Mouse (Mus musculus) brain, embryonic 14.5 days (tissue): ENCODE data around the gene Sox5. TPM values are rescaled to one million over a fixed set of nuclear protein-coding genes. Genes with fewer than 3 reads are reported as not detected.
A peak's percentile ranks its signal among the peaks of the same experiment; 100 is the strongest.

Experiments used
- DNase-seq: peaks from one replicate; pipeline ENCODE4 v3.0.0-alpha.2; 2011; ENCODE audit warnings: low read depth
- CTCF ChIP-seq: fragments of 200-500 bp; IDR thresholded peaks from 2 replicates; pipeline ENCODE4 v1.5.1; 2012; ENCODE audit warnings: inconsistent platforms, mild to moderate bottlenecking, moderate library complexity, borderline replicate concordance; ENCODE audit not compliant: insufficient read depth, insufficient read length; ENCODE audit errors: extremely low read depth
- POLR2A ChIP-seq: fragments of 200-500 bp; IDR thresholded peaks from 2 replicates; pipeline ENCODE4 v1.6.1; 2012; ENCODE audit warnings: mild to moderate bottlenecking, inconsistent platforms, borderline replicate concordance; ENCODE audit not compliant: poor library complexity, insufficient read depth, insufficient read length, severe bottlenecking; ENCODE audit errors: extremely low read depth
- polyA plus RNA-seq: library from polyadenylated mRNA; depleted of rRNA; stranded (reverse); fragments of >200 nt; gene quantifications from 2 replicates; pipeline ENCODE4 v1.2.3, GENCODE M21; 2012

The Sox5 gene
- polyA plus RNA-seq, 1 experiment: 30.3 TPM

- no peak for DNase-seq
- TF ChIP-seq POLR2A (no peak), CTCF (no peak)
Observed at GRCm38 (mm10) chr6:144057098-144057632, 724.6 kb downstream of the Sox5 start.

DNA sequence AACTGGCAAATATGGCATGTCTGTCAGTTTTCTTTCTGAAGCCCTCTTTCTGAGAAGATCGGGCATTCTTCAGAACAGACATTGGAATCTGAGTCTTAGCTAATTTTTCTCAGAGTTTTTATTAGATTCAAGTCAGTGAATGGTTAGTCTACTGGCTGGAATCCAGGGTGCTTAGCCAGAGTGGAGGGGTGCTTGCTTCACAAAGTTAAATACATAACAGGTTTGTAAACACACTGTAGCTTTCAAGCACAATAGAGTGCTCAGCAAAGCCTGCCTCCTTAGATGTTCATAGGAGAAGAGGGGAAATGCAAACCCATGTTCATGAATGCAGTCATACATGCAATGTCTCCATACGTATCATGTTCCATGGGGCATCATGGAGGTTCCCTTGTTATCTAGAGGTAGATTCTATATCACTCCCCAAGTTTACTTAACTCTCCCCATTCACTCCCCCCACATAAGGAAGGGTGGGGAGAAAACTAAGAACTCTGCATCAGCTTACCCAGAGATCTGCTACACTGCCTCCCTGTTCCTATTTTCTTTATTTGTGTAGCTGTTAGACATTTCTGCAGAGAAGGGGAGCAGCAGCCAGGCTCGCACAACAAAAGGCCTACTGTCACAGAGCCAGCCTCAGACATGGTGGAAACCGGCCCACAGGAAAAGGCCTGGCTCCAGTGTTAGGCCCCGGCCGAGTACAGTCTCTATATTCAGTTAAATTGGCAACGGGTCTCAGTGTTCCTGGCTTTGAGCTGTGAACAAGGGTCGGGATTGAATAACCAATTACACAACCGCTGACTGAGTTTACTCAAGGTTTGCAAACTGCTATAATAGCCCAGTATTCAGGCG lies 725.3 kb downstream of the Sox5 start:
- TF ChIP-seq CTCF: no peak
- TF ChIP-seq POLR2A: no peak
- DNase-seq: peak; percentile 96

DNA sequence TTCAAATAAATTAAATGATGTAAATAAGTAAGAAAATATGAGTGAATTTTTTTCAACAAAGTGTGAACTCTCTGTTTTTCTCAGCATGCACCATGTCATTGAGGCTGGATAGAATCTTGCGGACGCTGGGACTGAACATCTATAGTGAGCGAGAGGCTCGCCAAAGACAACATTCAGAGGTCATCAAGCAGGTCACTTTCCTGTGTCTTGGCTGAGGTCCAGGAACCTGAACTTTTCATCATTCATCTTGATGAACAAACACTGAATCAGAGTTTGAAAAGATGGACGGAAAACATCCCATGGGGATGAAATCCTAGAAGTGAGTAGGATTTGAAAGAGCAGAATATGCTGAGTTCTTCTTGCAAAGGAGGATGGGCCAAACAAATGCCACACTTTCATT lies 729.3 kb downstream of the Sox5 start:
- TF ChIP-seq CTCF (no peak), POLR2A (no peak)

DNA sequence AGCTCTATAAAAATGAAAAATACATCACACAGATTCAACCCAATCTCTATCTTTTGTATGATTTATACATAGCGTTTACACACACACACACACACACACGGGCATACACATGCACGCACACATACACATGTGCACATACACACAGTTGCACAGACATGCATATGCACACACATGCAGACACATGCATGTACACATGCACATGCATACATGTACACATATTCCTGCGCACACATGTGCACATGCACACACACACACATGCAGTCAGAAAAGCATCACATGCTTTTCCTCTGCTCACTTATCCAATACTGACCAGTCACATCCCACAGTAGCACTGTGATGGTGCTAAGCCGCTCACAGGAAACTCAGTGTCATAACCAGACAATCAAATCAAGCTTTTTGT lies 730.5 kb downstream of the Sox5 start:
- TF ChIP-seq CTCF: no peak
- TF ChIP-seq POLR2A: no peak
- no peak for DNase-seq

More for the DNA sequence above, 729.3 kb downstream of the Sox5 start:
- DNase-seq: no peak

DNA sequence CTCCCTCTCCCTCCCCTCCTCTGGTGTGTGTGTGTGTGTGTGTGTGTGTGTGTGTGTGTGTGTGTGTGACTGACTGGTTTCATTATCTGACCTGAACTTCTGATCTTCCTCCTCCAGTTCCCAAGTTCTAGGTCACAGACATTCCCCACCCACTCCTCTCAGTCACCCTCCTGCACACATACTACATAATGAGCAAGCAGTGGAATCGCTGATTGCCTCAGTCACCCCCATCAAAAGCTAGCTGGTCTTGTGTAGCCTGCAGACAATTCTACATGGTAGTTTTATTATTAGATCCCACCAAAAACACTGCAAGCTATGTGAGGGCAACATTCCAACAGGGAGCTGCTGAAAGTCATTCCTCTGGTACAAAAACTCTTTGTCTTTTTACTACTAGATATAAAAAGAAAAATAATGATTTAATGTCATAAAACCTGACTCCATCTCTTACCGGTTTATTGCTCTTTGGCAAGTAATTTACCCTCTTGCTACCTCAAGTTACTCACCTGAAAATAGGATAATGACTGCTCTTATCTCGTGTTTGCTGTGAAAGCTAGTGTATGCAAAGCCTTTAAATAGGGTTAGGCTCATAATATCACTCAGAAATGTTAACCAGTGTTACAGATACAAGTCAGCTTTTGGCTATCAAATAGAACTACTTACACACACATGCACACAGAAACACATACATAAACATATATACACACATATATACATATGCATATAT lies 733.4 kb downstream of the Sox5 start:
- DNase-seq: no peak
- TF ChIP-seq POLR2A: no peak
- TF ChIP-seq CTCF: no peak

GRCm38 (mm10) chr6:144045503-144045902 lies 736.3 kb downstream of the Sox5 start:
- DNase-seq: peak; percentile 95
- no peak for TF ChIP-seq CTCF
- TF ChIP-seq POLR2A: no peak

DNA sequence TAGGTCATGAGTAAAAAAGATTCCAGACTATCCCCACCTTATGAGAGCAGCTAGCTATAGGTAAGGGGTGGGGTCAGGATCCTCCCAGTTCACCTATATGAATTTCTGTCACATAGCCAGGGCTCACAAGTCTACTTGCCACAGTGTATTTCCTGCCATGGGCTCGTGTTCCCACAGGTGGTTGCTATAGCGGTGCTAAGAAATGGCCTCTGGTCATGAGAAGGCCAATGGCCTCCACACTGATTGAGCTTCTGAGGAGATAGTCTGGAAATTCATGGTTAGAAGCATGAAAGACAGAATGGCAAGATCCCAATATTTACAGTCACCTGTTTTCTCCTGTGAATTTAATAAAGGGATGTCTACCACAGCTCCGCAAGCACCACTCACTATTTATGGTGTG lies 737.4 kb downstream of the Sox5 start:
- DNase-seq: no peak
- TF ChIP-seq CTCF (no peak), POLR2A (no peak)

GRCm38 (mm10) chr6:144042936-144043335 lies 738.8 kb downstream of the Sox5 start:
- TF ChIP-seq CTCF (no peak), POLR2A (no peak)
- DNase-seq: peak; percentile 65

DNA sequence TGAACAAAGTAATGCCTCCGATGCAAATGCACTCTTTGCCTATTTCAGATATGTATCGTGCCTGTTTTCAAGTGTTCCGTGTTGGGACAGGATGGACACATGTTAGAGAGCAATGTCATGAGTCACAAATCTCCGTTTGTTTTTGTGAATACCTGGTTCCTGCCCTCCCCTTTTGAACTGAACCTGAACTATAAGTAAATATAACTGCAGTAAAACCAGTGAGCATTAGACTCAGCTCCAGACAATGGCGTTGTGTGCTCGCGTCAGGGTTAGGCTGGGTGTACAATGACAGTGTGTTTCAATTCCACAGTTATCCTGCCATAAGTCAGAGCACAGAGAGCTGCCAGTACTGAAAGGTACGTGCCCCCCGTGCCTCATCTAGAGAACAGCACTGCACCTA lies 739.8 kb downstream of the Sox5 start:
- no peak for TF ChIP-seq POLR2A
- no peak for TF ChIP-seq CTCF
- peak; percentile 37 for DNase-seq

GRCm38 (mm10) chr6:144041188-144041587 lies 740.6 kb downstream of the Sox5 start:
- peak; percentile 31 for DNase-seq
- TF ChIP-seq CTCF (no peak), POLR2A (no peak)

- no peak for DNase-seq
- TF ChIP-seq CTCF (no peak), POLR2A (no peak)
Observed at GRCm38 (mm10) chr6:144040349-144040748, 741.4 kb downstream of the Sox5 start.
